In genomic region chr11:108621434-108621901, GRCm38 (mm10) we compare ENCODE assay signal across 15 mouse cellular contexts.
A peak's percentile ranks its signal among the peaks of the same experiment; 100 is the strongest.
DNase-seq lines count a peak whose midpoint lies in the region; ATAC-seq and TF ChIP-seq lines count a peak whose summit lies in the region.
"Had no signal": no experiment of that assay in that cellular context is flagged by ENCODE, and none has a peak within 500 bp of the region (broad histone marks: within the 10 kb centered on the region; RNA-seq: fewer than 3 reads in every experiment).

No protein-coding gene starts in this region.

- no peak for ATAC-seq in hindbrain, embryonic 13.5 days (ENCODE audit: low FRiP score)
- peak; percentile 74 for ATAC-seq in forebrain, embryonic 14.5 days
- ATAC-seq in limb, embryonic 12.5 days (ENCODE audit: insufficient number of reproducible peaks, insufficient read depth, low FRiP score, low TSS enrichment, low read depth): no peak
- ATAC-seq in midbrain, postnatal 0 days (ENCODE audit: low FRiP score): peak; percentile 52; the same call in 1 of the 2 replicates
- ATAC-seq: intestine, postnatal 0 days had no signal

- H3K4me1 ChIP-seq in hindbrain, embryonic 13.5 days (replicated peaks): peaks cover 14% of the 10 kb centered on the region
- H3K4me1 ChIP-seq in hindbrain, embryonic 10.5 days (replicated peaks): 0 out of 2 replicates have a peak, but pooled peaks cover 4% of the 10 kb centered on the region
- peaks cover 13% of the 10 kb centered on the region for H3K4me1 ChIP-seq in forebrain, embryonic 14.5 days (ENCODE audit: control insufficient read depth, insufficient read depth, low read length)
- peaks cover 15% of the 10 kb centered on the region for H3K4me1 ChIP-seq in limb, embryonic 12.5 days (replicated peaks)
- H3K4me1 ChIP-seq in midbrain, postnatal 0 days (ENCODE audit: insufficient read depth, low read length): no peaks in the 10 kb centered on the region; the same call in 1 of the 2 replicates

- peak overlapping the region; percentile 49 for H3K27ac ChIP-seq in hindbrain, embryonic 13.5 days
- H3K27ac ChIP-seq in hindbrain, embryonic 10.5 days: no peak overlapping the region
- H3K27ac ChIP-seq in forebrain, embryonic 14.5 days (ENCODE audit: low read depth, low read length): peak overlapping the region; percentile 58; the same call in 1 of the 2 replicates
- H3K27ac ChIP-seq in limb, embryonic 12.5 days: peak overlapping the region; percentile 9
- peak overlapping the region; percentile 67 for H3K27ac ChIP-seq in midbrain, postnatal 0 days (ENCODE audit: low read depth, low read length)
- H3K27ac ChIP-seq: liver, embryonic 14.5 days had no signal

- H3K4me2 ChIP-seq in hindbrain, embryonic 13.5 days: no peak overlapping the region
- peak overlapping the region; percentile 12; the same call in 1 of the 2 replicates for H3K4me2 ChIP-seq in forebrain, embryonic 14.5 days (ENCODE audit: low read length)
- peak overlapping the region; percentile 34 for H3K4me2 ChIP-seq in limb, embryonic 12.5 days
- H3K4me2 ChIP-seq in midbrain, postnatal 0 days (ENCODE audit: low read depth, low read length, poor library complexity, severe bottlenecking): peak overlapping the region; percentile 22

- TF ChIP-seq CTCF in midbrain, postnatal 0 days (IDR thresholded peaks at IDR 0.05): no peak

- no peak for DNase-seq in hindbrain, embryonic 10.5 days (ENCODE audit: low spot score)
- peak; percentile 58 for DNase-seq in forebrain, embryonic 14.5 days (ENCODE audit: low spot score)
- peak; percentile 9 for DNase-seq in midbrain, postnatal 0 days (ENCODE audit: low spot score)
- no peak for DNase-seq in adrenal gland, adult 2 months
- DNase-seq in kidney, postnatal 10 days: no peak
- no peak for DNase-seq in cerebellum, adult 9-10 months
- DNase-seq: cerebellum, adult 18-20 months; heart, adult 11 months; heart, postnatal 10 days; kidney, postnatal 36 days had no signal

- no peaks in the 10 kb centered on the region for H3K36me3 ChIP-seq in hindbrain, embryonic 13.5 days
- no peaks in the 10 kb centered on the region for H3K36me3 ChIP-seq in hindbrain, embryonic 10.5 days
- H3K36me3 ChIP-seq in forebrain, embryonic 14.5 days (ENCODE audit: control insufficient read depth, insufficient read depth, low read length): no peaks in the 10 kb centered on the region
- H3K36me3 ChIP-seq in limb, embryonic 12.5 days: no peaks in the 10 kb centered on the region
- H3K36me3 ChIP-seq in midbrain, postnatal 0 days (ENCODE audit: insufficient read depth, low read length): no peaks in the 10 kb centered on the region
- H3K36me3 ChIP-seq: G1E had no signal

- no peaks in the 10 kb centered on the region for H3K9me3 ChIP-seq in hindbrain, embryonic 13.5 days
- H3K9me3 ChIP-seq in hindbrain, embryonic 10.5 days: no peaks in the 10 kb centered on the region
- no peaks in the 10 kb centered on the region for H3K9me3 ChIP-seq in forebrain, embryonic 14.5 days (replicated peaks; ENCODE audit: control insufficient read depth, low read length)
- H3K9me3 ChIP-seq in limb, embryonic 12.5 days: peaks cover 4% of the 10 kb centered on the region
- no peaks in the 10 kb centered on the region for H3K9me3 ChIP-seq in midbrain, postnatal 0 days (ENCODE audit: low read length)

- H3K27me3 ChIP-seq in hindbrain, embryonic 13.5 days: no peaks in the 10 kb centered on the region
- no peaks in the 10 kb centered on the region for H3K27me3 ChIP-seq in hindbrain, embryonic 10.5 days (ENCODE audit: insufficient read depth, poor library complexity, severe bottlenecking)
- H3K27me3 ChIP-seq in forebrain, embryonic 14.5 days (replicated peaks; ENCODE audit: control insufficient read depth, insufficient read depth, low read length): no peaks in the 10 kb centered on the region
- no peaks in the 10 kb centered on the region for H3K27me3 ChIP-seq in limb, embryonic 12.5 days
- H3K27me3 ChIP-seq in midbrain, postnatal 0 days (ENCODE audit: insufficient read depth, low read length): no peaks in the 10 kb centered on the region

- 62% methylated on average over 9 of the region's 9 CpGs for WGBS in hindbrain, embryonic 13.5 days
- 85% methylated on average over 9 of the region's 9 CpGs for WGBS in hindbrain, embryonic 10.5 days
- 41% methylated on average over 9 of the region's 9 CpGs for WGBS in forebrain, embryonic 14.5 days
- WGBS in limb, embryonic 12.5 days: 18% methylated on average over 9 of the region's 9 CpGs
- WGBS in midbrain, postnatal 0 days: 20% methylated on average over 9 of the region's 9 CpGs

- no peak overlapping the region for H3K4me3 ChIP-seq in hindbrain, embryonic 13.5 days
- H3K4me3 ChIP-seq in hindbrain, embryonic 10.5 days: no peak overlapping the region
- H3K4me3 ChIP-seq in forebrain, embryonic 14.5 days (ENCODE audit: low read depth, low read length): no peak overlapping the region
- no peak overlapping the region for H3K4me3 ChIP-seq in limb, embryonic 12.5 days (replicated peaks)
- H3K4me3 ChIP-seq in midbrain, postnatal 0 days (ENCODE audit: low read depth, low read length): no peak overlapping the region

- H3K9ac ChIP-seq in hindbrain, embryonic 13.5 days: no peak overlapping the region
- no peak overlapping the region for H3K9ac ChIP-seq in forebrain, embryonic 14.5 days (ENCODE audit: low read length)
- no peak overlapping the region for H3K9ac ChIP-seq in limb, embryonic 12.5 days (replicated peaks)
- peak overlapping the region; percentile 39; the same call in 1 of the 2 replicates for H3K9ac ChIP-seq in midbrain, postnatal 0 days (replicated peaks; ENCODE audit: low read length, poor library complexity, severe bottlenecking)
- H3K9ac ChIP-seq: liver, embryonic 14.5 days had no signal

Comparison
In these comparisons a context has a peak if more than half of its experiments do, and no peak if none do; other contexts are left out.
1. ATAC-seq: peak in forebrain, embryonic 14.5 days (single experiment) and midbrain, postnatal 0 days (single experiment); none in hindbrain, embryonic 13.5 days (single experiment) and limb, embryonic 12.5 days (single experiment).
2. DNase-seq: peak in forebrain, embryonic 14.5 days (single experiment) and midbrain, postnatal 0 days (single experiment); none in hindbrain, embryonic 10.5 days (single experiment), adrenal gland, adult 2 months (single experiment), kidney, postnatal 10 days (single experiment) and cerebellum, adult 9-10 months (single experiment).